Mouse (Mus musculus): ENCODE measurements around the gene Grk1. TPM values are rescaled to one million over a fixed set of nuclear protein-coding genes. Genes with fewer than 3 reads are reported as not detected.

Grk1 gene
- total RNA-seq, 2 experiments from 2014 or later: 0.03 TPM; not detected in 1

Other genes starting within 250 kb of the Grk1 start
- gene Lamp1, start 245.9 kb upstream of the Grk1 start, total RNA-seq (2021): 100 to 1,000 TPM; 351 to 364 TPM
- gene Grtp1, start 204.5 kb upstream of the Grk1 start, total RNA-seq (2021): 10 to 100 TPM; 10.3 to 13.4 TPM
- gene Adprhl1, start 150.9 kb upstream of the Grk1 start, total RNA-seq (2021): 1 to 10 TPM; 2.2 to 9.3 TPM
- 10 to 100 TPM; 19.9 to 25.9 TPM for gene Dcun1d2, start 117.0 kb upstream of the Grk1 start, total RNA-seq (2021)
- gene Tmco3, start 116.9 kb upstream of the Grk1 start, total RNA-seq (2021): 10 to 100 TPM; 20.7 to 24.3 TPM
- 10 to 100 TPM; 69.5 to 70.8 TPM for gene Tfdp1, start 66.3 kb upstream of the Grk1 start, total RNA-seq (2021)
- gene Atp4b, start 8.3 kb upstream of the Grk1 start, total RNA-seq (2021): not detected
- 1 to 10 TPM; 3.4 to 5.3 TPM for gene Tmem255b, start 30.1 kb downstream of the Grk1 start, total RNA-seq (2021)
- 10 to 100 TPM; 98.1 to 99.0 TPM for gene Gas6, start 89.4 kb downstream of the Grk1 start, total RNA-seq (2021)
- not detected for gene 1700029H14Rik, start 157.4 kb downstream of the Grk1 start, total RNA-seq (2021)

All from adrenal gland, postnatal 10 days (tissue).